Mouse (Mus musculus) urinary bladder, adult 2 months (tissue): ENCODE measurements around the gene Etv5. TPM values are rescaled to one million over a fixed set of nuclear protein-coding genes. Genes with fewer than 3 reads are reported as not detected.

Source experiments
- DNase-seq: peaks from one replicate; pipeline ENCODE4 v3.0.0; 2022; ENCODE audit warnings: low spot score
- polyA plus RNA-seq: library from polyadenylated mRNA; depleted of rRNA; stranded (reverse); fragments of >200 nt; gene quantifications from 2 replicates; pipeline ENCODE4 v1.2.3, GENCODE M21; 2012

Etv5 gene
- polyA plus RNA-seq, 1 experiment, result 15.9 TPM

DNA sequence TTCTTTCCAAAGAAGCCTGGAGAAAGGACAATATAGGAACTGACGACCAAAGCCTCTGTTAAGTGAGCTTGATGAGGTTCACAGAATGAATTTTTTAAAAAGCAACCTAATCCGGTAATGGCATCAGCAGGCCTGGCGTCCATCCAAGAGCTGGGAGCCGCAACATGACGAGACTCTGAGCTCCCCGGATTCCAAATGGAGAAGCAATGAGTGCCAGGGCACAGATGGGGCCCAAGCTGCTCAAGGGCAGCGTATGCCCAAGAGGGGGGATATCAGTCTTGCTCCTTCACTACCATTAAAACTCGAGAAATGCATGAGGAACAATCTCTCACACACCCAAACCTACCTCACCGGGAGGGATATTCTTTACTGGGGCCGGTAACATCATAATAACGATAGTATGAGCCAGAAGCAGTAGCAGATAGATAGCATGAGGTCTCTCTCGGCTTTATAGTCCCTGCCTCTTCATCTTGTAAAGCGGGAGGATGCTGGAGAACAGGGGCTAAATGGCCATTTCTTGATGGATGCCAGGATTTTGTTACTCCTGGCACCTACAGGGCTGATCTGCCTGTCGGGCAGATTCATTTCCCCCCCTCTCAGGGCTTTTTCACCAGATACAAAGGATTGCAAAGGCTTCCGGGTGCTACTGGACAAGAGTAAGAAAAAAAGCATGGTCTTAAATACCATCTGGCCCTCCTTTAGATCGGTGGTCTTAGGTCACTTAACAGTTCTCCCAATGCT, 9.1 kb downstream of the Etv5 start:
- no peak for DNase-seq

DNA sequence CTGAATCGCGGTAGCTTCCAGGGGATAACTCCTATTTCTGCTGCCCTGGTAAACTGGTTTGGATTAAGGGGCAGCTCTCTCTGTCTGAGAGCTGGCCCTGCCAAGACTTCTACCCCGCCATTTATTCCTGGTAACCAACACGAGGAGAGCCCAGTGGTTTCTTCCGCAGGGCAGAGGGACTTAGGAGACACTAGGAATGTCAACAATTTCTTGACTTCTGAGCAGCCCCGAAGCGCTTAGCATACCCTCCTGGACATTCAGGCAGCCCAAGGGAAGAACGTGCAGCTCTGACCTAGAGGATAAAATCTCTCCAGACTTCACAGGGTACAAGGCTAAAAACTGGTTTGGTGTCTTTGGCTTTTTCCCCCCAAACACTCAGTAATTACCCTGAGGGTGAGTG, 10.1 kb downstream of the Etv5 start:
- no peak for DNase-seq

DNA sequence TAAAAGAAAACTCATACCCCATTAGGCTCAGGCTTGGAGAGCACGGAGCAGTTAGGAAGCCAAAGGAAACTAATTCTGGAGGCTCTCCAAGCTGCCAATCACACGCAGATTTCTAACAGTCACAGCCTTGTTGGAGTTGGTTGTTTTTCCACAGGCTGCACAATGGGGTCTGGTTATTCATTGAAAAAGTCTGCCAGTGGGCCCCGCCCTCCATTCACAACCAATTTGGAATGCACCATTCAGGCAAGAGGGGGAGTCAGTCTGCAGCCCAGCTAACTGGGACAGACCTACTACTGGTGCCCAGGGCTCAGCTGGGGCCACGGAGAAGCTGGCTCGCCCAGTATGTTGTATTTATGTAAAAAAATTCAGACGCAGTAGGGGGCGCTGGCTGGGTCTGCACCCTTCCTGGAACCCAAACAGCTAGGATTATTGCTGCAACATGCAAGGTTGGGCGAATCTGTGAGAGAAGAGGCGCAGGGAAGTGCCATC, 10.6 kb downstream of the Etv5 start:
- DNase-seq, result peak; percentile 36

DNA sequence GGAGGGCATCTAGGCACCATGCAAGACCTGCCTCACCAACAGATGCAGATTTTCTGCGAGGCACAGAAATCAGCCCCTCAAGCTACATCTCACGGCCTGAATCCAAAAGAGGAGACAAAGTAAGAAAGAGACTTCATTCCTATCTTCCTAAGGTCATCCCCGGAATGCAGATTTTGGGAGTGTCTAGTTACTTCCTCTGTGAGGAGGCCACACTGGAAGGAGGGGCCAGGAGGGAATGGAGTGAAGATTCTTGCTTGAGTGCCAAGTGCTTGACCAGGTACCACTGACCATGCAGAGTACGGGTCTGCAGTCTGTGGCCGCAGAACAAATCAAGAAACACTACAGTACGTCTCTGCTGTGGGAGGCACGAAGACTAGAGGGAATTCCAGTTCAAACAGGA, 12.7 kb downstream of the Etv5 start:
- DNase-seq, result no peak

DNA sequence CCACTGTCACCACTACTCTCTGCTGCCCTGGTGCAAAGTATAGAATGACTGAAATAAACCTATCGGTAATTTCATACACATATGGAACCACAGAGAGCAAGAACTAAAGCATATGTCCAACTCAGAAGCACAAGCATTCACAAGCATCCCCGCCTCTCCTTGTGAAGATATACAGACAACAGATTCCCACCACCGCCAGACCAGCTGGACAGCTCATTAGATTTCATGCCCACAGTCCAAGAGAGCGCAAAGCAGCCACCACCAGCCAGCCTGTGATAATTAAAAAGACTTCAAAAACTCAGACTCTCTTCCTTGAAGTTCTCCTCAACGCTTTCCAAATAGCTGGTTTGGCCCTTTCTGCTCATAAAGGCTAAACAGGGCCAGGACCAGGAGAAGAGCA, 17.3 kb downstream of the Etv5 start:
- no peak for DNase-seq

DNA sequence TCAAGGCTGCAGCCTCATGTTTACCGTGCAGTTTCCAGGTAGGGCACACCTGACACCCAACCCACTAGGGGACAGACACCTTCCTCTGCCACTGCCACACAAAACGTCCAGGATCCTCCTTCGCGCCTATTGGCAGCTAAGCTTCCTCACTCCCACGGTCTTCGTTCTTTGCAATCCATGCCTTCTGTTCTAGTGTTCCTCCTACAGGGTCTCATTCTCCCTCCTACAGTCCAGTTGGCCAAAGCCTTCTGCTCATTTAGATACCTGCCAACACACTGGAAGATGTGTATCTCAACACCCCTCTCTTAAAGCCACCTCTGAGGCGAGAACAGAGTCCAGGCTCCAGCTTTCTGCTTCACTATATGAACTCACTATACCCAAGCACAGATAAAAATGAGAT, 21.6 kb downstream of the Etv5 start:
- DNase-seq, result no peak

DNA sequence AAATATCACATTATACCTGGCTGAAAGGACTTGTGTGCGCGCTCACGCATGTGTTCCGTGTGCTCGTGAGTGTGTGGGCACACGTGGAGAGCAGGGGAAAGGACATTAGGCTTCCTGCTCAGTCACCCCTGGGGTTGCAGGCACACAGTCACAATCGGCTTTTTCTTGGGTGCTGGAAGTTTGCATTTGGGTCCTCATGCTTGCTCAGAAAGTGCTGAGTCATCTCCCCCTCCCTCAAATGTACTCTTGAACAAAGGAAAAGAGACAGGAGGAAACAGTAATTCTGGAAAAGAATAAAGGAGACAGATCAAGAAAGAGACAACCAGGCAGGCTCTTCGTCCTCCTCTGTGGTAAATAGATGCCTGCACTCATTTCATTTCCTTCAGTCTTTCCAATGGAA, 22.5 kb downstream of the Etv5 start:
- DNase-seq, result no peak

DNA sequence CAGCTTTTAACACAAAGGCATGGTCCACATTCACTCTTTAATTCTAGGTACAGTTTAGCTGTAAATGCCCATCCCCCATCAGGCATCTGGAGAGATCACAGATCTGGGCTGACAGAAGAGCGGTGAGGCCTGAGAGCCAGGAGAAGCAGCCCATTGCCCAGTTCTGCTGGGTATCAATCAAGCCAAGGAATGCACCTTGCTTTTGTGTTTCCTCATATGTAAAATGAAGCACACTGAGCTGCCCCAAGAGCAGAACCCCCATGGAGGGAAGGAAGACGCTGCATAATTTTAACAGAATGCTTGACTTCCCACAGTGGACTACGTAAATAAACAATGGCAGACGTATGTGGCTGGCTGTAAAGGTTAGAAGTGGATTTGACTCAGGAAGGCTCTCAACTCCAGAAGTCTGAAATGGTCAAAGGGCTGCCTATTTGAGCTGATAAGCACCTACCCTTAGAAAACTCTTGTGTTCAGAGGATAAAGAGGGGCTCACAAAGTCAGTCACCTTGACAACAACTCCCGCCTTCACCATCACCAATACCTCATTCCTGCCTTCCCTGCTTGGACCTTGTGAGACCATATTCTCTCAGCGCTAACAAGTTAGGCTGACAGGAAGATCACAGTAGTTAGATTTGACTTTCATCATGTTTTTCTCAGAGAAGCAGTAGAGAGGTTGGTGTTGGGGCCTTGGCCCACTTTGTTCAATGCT, 23.2 kb downstream of the Etv5 start:
- DNase-seq, result no peak

DNA sequence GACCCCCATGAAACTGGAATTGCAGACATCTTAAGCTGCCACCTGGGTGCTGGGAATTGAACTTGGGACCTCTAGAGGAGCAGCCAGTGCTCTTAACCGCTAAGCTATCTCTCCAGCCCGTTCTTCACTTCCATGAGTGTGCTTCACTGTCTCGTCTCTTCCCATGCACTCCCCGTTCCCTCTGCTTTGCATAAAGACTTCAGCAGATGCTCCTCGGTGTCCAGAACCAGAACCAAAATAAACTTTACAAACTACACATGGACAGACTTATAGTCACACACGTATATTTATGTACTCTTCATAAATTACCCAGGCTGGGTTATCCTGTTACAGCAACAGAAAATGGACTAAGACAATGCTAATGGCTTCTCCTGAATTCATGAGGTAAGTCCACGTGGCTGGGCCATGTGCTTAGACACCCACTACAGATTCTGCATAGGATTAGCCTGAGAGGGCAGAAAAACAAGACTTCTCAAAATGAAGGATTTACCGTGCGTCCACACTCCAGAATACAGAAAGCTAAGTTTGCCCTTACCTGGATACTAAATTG, 25.2 kb downstream of the Etv5 start:
- DNase-seq, result no peak

DNA sequence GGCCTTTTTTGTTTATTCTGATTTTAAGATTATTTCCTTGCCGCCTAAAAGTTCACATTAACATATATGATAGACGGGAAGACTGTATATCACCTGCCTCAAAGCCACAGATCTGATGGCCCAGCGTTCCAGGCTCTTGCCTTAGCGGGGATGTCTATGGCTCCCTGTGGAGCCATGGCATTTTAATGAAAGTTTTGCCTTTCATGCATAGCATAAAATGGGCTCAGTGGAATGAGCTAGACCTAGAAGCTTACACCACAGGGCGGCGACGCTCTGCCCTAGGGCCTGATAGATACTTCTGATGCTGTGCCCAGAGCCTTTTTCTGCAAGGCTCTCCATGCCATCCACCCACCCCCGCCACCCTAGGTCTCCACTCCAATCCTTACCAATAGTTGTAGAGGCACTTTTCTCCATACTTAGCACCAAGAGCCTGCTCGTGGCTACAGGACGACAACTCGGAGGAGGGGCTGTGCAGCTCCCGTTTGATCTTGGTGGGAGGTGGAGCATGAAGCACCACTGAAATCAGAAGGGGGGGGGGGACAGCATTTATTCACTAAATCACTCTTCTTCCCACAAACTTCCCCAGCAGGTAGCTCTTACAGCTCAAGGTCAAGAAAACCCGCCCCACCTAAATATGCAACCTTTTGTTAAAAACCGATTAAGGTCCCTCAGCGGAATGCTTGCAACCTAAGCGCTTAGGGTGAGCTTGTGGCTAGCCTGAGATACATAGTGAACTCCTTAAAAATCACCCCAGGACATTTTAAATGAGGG, 26.9 kb downstream of the Etv5 start:
- DNase-seq, result no peak

DNA sequence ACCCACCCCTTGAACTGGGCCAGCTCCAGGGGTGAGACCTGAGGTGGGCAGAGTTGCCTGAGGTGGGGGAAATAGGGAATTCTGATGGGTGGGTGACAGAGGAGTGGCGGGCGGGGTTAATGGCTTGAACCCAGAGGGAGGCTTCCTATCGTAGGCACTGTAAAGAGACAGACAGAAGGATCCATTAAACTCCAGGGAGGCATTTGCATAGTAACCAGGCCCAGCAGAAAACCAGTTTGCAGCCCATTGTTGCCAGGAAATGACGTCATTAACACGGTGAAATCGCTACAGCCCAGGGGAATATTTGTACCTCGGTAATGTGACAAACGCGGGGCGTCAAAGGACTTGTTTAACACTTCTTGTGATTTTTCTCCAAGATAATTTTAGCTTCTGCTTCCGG, 27.8 kb downstream of the Etv5 start:
- DNase-seq, result no peak

DNA sequence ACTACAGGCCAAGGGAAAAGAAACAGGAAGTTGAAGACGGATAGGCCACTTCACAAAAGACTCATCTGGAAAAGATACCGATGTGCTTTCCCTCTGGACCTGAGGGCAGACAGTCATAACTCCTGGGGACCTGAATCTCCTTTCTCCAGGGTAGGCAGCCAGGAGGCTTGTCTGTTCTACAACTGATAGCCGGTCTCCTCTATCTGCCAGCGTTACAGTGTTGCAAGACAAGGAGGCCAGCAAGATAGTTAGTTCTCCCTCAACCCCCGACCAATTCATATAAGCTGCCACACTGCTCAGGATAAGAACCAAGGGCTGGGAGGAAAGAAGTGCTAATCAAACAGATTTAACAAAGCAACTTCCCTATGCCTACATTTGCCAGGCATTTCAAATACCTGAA, 29.5 kb downstream of the Etv5 start:
- no peak for DNase-seq

DNA sequence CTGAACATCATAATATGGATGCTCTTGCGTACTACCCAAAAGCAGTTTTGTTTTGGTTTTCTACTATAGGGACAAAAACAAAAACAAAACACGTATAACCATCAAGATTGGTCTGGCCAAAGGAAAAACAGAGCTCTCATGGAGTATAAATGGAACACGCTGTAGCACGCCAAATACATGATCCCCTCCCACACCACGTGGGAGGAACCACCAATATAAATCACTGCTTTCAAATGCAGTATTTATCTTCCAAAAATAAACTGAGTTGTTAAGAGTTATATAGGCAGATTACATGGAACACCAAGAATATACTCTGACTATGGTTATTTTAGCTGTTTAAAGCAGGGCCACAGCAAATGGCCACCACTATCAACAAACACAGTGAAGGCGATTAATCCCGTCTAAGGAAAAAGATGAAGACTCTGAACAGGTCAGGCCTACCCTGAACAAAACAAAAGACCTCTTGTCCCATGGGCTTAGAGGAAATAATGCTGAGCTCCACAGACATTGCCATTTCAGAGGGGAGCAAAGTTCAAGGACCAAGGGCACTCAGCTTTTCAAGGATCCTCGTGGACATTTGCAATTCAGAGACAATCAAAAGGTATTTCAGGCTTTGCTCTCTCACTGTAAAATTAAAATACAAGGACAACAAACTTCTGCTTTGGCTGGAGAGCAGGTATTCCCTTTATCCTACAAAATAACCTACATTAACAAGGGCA, 30.7 kb downstream of the Etv5 start:
- no peak for DNase-seq

DNA sequence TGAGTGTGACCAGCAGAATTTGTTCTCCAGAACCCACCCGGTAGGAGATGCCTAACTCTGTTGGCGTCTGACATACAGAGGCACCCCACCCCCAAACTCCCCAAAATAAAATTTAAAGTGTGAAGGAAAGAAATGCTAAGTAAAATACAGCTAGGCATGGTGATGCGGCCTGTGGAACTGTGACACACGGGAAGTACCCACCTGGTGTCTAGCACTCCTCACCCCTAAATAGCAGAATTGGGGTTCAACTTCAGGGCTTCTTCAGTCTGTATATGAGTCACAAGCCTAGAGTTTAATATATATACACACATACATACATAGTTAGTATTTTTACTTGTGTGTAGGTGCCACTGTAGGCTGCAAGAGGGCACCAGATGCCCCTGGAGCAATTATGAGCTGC, 32.8 kb downstream of the Etv5 start:
- no peak for DNase-seq

DNA sequence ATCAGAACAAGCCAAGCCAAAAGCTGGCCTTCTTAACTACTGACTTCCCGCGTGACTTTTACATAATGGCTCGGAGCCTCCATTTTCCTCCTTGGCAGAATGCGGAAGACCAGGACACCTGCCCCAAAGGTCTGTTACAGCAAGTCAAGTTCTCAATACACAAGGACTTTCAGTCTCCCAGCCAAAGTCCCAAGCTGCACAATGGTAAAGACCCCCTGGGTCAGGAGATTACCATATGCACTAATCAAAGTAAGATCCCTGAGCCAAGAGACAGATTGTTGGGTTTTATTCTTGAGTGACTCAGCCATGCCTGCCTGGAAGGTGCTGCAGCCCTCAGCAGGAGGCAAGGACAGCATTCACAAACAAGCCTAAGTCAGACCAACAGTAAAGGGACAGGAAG, 33.5 kb downstream of the Etv5 start:
- DNase-seq, result no peak

DNA sequence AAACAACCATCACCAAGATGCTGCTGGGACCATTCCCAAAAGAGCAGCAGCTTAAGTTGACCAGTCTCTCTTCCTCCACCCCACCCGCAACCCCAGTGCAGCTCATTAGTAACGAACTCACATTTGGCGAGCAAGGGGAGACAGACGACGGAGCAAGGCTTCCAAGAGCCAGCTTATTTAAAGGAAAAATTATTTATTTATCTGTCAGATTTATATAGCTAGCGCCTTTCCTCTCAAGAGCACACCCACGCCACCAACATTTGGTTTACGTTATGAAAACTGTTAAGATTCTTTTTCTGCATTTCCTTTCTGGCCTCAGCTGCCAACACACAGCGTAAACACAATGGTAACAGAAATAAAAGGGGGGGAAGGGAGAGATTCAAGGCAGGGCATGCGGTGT, 34.0 kb downstream of the Etv5 start:
- no peak for DNase-seq

DNA sequence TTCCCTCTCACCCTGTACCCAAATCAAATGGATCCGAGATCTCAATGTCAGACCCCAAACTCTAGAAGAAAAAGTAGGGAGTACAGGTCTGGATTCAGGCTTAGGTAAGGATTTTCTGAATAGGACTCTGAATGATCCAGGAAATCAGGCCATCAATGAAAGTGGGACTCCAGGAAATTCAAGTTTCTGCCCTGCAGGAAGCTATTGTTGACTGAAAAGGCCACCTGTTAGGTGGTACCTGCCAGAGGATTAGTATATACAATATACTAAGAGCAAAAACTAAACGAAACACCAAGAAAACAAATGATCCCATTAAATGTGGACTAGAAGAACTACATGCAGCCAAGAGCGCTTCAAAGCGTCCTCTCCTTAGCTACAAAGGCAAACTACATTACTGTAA, 35.8 kb downstream of the Etv5 start:
- no peak for DNase-seq

DNA sequence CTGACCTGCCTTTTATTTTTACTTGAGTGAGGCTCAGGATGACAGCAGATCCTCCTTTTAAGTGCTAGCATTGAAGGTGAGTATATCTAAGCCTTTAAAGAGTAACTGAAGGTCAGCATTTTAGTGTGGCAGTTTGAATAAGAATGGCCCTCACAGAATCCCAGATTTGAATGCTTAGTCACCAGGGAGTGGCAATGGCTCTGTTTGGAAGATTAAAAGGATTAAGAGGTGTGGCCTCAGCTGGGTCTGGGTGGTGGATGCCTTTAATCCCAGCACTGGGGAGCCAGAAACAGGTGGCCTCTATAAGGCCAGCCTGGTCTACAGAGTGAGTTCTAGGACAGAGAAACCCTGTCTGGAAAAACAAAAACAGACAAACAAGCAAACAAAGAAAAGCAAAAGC, 36.9 kb downstream of the Etv5 start:
- DNase-seq, result no peak

DNA sequence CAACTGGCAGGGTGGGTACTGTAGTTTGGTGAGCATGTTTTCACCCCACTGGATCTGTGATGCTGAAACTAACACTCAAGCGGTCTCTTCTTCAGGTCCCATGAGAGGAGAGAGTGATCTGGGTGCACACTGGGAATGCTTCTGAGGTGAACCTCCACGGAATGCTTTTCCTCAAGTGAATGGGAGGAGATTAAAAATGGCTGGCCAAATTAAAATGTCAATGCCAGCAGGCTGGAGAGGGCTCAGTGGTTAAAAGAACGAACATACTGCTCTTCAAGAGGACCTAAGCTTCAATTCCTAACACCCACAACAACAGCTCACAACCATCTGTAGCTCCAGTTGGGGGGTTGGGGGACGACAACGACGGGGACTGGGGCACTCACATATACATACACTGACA, 39.3 kb downstream of the Etv5 start:
- DNase-seq, result no peak

DNA sequence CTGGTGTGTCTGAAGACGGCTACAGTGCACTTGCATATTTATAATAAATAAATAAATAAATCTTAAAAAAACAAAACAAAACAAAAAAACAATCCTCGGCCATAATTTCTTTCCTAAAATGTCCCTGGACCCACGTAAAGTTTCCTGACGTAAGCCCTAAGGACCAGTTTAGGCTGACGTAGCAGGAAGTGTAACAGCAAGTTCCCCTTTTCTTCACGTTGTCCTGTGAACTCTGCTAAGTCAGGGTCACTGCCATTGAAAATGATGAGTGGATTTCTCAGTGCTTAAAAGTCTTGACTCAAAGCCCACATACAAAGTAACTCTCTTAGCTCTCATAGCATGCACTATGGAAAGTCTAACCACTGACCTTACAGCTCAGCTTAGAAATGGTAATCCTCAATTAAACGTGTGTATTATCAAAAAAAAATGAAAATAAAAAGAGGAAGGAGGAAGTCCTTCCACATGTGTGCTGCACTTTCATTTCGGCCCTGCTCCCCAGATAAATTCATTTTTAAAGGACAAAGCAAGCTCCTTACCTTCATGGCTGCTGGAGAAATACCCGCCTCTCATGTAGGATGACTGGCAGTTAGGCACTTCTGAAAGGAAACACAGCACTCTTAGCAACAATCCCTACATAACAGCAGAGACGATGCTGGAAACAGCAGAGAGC, 40.6 kb downstream of the Etv5 start:
- no peak for DNase-seq

DNA sequence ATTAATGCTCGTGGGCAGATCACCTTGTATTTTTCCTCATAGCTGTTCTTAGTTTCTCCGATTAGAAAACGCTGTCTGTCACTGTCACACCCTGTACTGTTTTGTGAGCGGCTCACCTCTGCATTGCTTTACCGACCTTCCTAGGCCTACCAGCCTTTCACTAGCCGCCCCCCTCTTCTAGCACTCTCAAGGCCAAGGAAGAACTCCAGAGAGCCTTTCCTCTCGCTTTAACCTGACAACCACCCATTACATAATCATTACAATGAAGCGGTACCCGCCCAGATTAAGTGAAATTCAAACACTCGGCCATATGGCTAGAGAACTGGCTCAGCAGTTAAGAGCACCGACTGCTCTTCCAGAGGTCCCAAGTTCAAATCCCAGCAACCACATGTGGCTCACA, 41.2 kb downstream of the Etv5 start:
- no peak for DNase-seq
